Mouse (Mus musculus): ENCODE data around the gene Slc29a3.

DNA sequence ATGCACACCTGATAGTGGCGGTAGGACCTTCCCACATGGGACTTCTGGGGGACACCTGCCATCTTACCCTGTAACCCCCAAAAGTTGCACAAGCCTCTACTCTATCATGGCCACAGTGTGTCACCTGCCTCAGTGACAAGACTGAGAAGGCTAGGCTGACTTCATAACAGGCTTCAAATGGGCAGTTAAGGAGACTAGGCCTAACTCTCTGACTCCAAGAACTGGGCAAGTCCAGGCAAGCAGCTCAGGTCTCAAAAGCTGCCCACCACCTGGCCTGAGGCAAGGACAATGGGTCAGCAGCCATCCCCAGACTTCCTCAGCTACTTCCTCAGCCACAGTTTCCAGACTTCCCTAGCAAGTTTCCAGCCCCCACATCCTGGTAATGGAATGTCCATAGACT is 16.9 kb downstream of the Slc29a3 start:
- TF ChIP-seq FLI1 (IDR thresholded peaks at IDR 0.05; ENCODE audit: low read length) (no peak), GATA1 (IDR thresholded peaks at IDR 0.05; ENCODE audit: borderline replicate concordance, low read length) (no peak)

Measured in megakaryocyte, embryonic 14.5 days (primary cell).